Mouse (Mus musculus): ENCODE data around the gene Mgat4c.

Mgat4c gene

DNA sequence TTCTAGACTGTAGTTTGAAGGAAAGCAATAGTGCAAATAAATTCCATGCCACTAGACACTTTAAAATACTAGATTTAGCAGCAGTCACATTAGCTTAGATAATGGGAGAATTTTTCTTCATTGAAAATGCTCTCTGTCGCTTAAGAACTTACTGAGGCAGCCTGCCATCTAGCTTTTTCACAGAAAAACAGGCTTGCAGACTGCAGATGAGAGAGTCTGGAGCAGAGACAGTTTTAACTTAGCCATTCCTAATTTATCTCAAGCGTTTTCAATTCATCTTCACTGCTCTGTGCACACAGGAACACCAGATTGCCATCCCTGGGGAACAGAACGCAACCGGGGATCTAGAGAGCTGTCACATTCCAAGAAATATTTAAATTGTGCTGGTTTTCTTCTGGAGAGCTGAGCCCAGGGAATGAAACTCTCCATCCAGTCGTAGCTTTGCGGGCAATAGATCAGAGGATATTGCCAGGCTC lies at the start of gene Mgat4c:
Gene Mgat4c, plus strand, starts transcription at position 51 of the 476 bp plus-strand sequence.
- no peak for DNase-seq (ENCODE audit: low read depth)

DNA sequence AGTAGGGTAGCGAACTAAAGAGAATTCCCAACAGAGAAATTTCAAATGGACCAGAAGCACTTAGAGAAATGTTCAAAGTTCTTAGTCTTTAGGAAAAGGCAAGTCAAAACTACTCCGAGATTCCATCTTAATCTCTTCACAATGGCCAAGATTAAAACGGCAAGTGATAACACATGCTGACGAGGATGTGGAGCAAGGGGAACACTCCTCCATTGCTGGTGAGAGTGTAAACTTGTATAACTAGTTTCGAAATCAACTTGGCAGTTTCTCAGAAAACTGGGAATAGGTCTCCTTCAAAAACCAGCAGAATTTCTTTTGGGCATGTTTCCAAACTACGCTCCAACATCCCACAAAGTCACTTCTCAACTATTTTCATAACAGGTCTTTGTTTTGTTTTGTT lies 46.0 kb upstream of the Mgat4c start:
- DNase-seq (ENCODE audit: low read depth), result no peak

DNA sequence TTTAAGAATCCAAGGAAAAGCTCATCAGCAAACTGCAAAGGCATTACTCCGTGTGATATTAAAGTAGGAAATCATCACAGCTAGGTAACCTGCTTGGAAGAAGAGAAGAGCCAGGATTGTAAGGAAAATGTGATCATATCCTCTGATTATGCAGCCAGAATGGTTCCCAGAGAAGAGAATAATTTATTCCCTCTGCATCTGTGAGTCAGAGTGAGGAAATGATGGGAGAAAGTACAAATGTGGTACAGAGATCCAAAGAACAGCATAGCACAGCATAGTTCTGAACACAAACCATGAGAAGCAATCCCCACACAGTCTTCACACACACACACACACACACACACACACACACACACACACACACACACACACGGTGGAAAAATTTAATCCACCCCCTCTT lies 40.2 kb upstream of the Mgat4c start:
- DNase-seq (ENCODE audit: low read depth), result no peak

DNA sequence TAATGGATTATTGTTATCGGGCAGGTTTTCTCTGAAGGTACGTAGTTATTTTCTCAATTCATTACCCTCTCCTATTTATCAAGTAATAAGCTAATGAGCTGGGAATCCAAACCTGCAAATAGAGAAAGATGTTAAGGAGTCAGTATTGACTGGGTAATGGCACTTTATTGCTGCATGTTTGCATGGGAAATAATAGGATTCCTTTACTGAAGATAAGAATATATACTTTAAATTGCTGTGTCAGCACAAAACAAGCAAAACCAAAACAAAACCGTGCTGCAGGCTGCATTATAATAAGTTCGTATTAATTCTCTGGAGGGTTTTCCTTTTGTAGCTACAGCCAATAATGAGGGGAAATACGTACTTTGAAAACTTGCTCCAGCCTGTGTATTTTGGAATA lies 627 bp downstream of the Mgat4c start:
- DNase-seq (ENCODE audit: low read depth), result no peak

DNA sequence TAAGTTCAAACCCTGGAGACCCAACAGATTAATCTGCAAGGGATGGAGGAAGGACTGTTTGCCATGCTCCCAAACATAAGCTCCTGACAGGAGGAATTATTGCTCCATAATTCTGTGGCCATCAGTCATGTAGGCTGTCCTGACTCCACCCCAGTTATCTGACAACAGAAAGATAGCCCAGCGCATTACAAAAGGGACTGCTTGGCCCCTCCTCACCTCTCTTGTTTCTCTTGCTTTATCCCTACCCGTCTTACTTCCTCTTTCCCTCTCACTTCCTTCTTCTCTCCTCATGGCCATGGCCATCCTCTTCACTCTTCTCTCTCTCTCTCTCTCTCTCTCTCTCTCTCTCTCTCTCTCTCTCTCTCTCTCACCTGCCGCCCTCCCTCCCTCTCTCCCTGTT lies 80.5 kb downstream of the Mgat4c start:
- no peak for DNase-seq (ENCODE audit: low read depth)

DNA sequence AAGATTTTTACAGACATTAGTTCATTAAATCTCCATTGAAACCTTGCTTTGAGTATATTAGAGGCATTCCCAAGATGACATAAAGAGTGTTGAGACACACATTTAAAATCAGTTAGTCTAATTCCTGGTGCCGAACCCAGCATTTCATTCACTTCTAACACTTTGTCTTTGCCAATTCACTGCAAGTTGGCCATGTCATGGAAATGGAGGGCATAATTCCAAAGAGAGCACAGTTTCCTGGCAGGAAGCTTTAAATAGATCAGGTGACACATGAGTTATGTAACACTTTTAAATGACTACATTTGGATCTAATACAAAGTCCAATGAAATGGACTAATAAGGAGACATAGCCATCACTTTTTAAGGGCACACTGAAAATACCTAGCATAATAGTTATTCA lies 89.4 kb downstream of the Mgat4c start:
- no peak for DNase-seq (ENCODE audit: low read depth)

DNA sequence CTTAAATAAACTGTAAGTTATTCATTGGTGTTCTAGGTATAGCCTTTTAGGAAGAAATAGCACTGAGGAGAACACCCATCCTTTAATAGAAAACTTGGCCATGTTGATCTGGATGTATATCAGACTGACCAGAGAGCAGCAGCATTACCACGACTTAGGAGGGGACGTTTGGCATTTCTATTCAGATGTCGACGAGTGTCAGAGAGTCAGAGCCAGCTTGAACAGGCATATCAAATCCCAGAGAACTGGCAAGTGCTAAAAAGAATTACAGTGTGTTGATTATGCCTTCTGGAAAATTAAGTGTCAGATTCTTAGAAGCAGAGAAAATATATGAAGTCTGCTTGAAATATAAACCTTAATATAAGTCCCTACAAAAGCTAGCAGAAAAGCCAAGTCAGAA lies 89.9 kb downstream of the Mgat4c start:
- no peak for DNase-seq (ENCODE audit: low read depth)

DNA sequence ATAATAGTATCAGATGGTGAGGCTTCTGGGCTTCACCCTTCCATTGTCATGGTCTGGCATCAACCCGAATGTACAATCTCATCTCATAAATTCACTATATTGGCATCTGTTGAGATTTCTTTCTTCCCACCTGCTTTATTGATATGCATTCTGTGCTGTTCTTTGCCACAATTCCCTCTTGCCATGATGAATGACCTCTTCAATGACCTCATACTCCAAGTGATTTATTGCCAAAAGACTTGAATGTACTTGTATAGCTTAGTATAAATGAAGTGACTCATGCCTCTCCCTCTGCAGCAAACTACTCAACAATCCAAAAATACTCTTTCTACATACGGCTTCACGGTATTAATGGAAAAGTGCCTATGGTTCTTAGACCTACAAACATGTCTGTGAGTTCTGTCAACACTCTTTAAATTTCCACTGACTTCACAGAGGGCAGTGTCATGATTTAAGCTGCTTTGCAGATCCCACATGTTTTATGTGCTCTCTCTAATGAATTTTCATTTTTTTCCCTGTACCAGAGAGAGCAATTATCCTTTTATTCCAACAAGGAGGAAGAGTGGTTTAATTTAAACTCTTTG lies 102.0 kb downstream of the Mgat4c start:
- DNase-seq (ENCODE audit: low read depth), result no peak

DNA sequence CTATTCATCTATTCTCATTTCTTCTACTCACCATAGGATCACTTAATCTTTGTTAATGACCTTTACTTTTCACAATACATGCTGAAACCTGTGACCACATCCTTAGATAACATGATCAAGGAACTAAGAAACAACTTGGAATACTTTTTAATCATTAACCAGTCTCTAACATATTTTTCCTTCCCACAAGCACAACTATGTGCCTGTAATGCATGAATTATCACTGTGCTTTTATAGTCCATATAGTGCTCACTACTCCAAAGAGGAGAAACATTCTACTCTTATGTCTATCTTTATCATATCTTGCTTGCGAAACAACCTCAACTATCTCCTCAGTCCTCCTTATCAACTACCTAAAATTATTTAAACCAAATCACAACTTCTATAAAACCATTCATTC lies 114.2 kb downstream of the Mgat4c start:
- no peak for DNase-seq (ENCODE audit: low read depth)

DNA sequence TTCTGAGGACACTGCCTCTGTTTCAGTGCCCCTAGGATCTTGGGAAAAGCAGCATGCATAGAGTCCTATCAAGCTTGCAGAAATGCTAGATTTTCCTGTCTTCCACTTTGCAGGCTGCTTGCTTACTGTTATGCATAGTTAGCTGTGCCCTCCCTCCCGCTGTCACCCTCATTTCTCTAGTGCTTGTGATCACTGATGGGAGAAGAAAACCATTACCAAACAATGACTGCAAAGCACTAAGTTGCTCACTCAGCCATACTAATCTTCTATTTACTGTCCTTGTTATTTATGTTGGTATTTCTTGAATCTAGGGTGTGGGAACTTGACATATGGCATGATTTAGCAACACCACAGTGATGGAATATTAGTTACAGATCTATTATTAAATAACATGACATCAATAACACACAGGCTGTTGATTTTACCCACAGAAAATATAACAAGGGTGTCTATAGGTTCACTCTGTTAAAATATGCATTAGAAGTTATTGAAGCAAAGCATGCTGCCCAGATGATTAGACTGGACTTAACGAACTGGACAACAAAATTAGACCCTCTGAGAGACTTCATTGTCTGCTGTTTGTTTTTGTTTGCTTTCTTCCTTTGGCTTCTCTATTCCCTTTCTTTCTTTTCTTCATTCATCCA lies 117.7 kb downstream of the Mgat4c start:
- DNase-seq (ENCODE audit: low read depth), result no peak

DNA sequence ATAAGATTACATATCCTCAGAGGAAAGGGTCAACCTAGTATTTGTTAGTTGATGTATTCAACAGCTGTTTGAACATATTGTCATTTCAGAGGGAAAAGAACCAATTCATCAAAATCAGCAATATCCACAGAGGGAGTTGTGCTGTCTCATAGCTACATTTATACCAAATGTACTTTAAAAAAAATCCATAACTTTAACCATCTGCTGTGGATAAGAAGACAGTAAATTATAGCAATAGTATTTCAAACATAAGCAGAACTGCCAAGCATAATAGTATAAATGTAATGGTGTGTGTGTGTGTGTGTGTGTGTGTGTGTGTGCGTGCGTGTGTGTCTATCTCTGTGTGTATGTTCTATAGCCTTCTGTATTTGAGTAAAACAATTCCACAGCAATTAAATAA lies 127.5 kb downstream of the Mgat4c start:
- no peak for DNase-seq (ENCODE audit: low read depth)

DNA sequence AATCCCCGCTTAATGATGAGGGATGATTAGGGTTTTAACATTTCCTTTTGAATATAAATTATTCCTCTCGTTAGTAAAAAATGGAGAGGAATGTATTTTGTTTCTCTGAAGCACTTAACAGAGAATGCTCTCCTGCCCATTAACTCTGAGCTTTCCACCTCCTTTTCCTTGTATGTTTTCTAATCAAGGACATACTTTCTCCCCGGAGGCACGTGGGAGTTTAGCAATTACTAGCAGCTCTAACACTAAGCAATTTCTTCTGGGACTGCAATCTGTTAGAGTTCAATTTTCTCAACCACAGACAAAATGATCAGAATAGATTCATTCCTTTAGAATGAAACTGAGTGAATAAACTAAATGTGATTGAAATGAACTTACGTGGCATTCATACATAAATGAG lies 135.6 kb downstream of the Mgat4c start:
- DNase-seq (ENCODE audit: low read depth), result no peak

DNA sequence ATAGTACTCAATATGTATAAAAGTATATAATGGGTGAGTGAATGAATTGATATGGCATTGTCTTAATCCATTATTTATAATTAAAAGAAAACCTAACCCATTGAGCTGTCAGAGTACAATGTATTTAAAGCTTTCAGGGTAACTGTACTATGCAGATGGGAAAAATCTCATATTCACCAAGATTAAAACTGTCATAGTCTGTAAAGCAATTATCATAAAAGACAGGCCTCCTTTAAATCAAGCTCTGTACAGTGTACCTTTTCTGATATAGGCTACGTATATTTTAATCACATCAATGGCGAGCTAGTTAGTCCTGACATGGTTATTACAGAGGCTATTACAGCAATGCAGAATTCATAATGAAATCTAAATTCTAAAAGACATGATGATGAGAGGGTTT lies 146.7 kb downstream of the Mgat4c start:
- DNase-seq (ENCODE audit: low read depth), result no peak

DNA sequence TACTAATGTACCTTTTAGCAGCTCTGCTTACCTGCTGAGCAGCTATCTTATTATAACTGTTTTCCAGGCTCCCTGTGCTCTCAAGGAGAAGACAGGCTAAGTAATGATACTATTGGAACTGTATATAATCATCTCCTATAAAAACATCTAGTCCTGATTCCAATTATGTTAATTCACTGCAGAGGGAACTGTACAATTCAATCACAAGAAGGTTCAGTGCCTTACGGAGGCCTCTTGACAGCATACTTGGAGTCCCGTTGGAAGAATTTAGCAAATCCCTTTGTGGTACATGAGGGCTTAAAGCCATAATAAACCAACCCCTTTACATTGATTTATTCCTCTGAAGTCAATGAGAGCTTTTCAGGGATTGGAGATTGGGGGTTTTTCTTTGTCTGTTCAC lies 174.8 kb downstream of the Mgat4c start:
- DNase-seq (ENCODE audit: low read depth), result no peak

DNA sequence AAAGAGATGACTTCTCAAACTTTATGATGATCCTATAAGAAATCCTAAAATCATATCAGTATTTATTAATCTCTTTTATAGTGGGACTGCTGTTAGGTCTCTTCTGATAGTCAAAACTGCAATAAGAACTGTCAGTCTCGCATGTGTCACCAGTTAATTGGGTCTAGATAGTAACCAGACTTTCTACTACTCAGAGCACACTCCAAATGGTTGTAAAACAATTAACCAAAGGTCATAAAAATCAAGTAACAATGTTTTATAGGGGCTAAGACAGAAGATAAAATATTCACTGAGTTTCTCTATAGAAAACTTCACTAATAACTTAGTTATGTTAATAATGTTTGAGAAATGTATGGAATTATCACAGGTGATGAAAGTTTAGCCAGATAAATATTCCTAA lies 208.6 kb downstream of the Mgat4c start:
- no peak for DNase-seq (ENCODE audit: low read depth)

DNA sequence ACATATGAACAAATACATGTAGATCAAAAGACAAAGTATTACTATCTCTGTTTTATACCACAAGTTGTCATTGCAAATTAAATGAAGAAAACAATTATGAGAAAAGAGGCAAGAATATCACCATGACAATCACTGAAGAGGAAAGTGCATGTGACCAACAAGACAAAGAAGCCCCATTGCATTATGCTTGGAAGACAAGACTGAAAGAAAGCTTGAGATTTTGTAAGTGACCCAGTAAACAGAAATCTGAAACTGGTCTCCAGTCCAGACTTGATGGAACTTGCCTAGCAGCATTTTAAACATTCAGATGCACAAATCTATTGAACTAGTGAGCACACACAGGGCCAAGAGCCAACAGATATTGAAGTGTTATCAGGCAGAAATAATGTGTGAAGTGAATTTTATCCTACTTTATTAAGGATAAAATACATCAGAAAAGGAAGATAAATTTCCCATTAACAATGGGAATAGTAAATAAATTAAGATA lies 236.1 kb downstream of the Mgat4c start:
- no peak for DNase-seq (ENCODE audit: low read depth)

DNA sequence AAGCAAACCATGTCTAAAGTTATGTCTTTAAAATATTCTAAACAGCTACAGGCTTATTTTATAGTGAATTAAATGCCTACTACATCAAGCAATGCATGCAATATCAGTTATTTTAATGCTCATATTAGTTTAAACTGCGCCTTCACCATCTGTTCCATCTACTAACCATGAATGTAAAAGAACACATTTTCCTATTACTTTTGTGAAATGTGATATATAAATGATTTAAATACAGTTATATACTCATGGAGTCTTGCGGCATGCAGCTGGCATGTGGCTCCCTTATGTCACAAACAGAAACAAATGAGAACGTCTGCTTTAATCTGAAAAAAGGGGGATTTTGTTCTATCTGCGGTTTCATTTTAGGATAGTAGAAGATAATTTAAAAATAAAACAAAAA lies 316.3 kb downstream of the Mgat4c start:
- no peak for DNase-seq (ENCODE audit: low read depth)

DNA sequence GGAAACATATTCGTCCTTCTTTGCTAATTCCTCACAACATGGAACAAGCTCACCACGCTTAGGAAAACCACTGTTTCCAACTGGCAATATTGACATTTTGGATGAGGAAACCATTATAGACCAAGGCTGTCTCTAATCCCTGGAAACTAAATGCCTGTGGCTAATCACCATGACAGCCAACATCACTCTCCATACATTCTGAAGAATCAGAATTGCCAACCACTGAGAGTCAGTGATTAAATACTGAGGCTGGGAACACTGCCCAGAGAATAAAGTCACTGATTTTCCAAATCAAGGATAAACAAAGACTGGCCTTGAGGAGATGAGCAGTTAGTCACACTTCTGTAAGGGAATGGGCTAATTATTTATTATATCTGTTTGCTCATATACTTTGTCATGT lies 361.2 kb downstream of the Mgat4c start:
- no peak for DNase-seq (ENCODE audit: low read depth)

DNA sequence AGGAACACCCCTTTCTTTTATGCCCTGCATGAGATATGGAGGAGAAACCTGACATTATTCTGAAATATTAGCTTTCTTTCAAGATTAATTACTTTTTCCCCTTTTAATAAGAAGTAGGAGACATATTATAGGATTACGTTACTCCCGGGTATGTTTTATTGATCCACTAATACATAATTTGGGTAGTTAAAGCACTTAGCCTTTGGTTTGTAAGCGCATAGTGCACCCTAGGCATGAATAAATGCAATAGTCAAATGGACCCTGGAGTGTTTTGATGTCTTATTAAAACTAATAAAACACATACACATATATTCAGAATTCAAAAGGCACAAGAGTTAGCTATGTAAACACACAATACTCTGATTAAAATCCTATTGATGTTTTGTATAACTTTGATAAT lies 374.9 kb downstream of the Mgat4c start:
- DNase-seq (ENCODE audit: low read depth), result no peak

DNA sequence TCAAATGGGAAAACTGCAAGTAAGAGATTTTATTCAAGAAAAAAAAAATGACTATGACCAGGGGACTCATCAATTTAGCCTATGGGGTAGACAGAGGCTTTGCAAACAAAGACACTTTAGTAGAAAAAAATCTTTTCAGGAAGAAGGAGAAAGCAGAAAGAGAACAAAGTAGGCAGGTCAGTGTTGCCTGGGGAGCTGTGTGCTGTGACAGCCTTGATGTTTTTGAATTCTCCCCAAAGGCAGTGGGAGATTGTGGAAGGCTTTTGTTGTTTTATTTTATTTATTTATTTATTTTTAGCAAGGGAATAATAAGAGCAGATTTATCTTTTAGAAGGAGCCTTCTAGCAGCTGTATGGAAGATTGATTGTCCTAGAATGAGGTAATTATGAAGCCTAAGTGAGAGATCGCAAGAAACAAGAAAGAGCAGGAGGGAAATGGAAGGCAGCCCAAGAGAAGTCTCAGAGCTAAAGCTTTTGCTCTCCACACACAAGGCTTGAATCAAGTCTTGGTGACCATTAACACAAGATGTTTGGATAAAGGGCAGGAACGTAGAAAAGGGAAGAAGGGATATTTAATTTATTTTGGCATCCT lies 375.8 kb downstream of the Mgat4c start:
- no peak for DNase-seq (ENCODE audit: low read depth)

DNA sequence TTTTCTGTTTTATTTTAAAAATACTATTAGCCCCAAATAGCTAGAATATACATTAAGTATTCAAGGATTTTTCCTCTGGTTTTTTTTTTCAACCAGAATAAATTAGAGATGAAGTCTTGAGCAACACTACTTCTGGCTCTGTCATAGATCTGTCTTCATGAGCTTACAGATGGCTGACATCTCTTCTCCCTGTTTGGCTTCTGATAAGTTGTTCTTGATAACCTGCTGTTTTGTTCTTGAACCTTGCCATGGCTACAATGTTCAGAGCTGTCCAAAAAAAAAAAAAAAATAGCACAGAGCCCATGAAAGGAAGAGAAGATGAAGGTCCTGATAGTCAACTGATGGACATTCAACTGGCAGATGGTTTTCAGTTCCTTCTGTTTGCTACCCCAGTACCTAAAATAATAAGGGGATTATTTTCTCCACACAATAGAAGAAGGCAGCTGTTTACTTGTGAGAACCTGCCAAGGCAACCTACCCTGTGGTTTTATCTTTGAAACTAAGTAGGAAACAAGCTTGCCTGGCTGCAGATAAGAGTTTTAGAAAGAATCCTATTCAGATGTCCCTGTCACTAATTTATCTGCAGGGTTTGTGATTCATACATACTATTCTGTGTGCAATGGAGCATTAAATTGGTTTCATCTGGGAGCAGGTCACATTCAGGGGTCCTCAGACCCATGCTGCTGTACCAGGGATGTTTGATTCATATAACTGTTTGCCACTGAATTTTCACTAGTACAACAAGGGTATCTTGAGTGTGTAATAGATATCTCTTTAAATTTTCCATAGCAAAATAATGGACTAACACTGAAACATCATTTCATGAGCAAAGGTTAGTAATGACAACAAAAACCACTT lies 393.5 kb downstream of the Mgat4c start:
- no peak for DNase-seq (ENCODE audit: low read depth)

DNA sequence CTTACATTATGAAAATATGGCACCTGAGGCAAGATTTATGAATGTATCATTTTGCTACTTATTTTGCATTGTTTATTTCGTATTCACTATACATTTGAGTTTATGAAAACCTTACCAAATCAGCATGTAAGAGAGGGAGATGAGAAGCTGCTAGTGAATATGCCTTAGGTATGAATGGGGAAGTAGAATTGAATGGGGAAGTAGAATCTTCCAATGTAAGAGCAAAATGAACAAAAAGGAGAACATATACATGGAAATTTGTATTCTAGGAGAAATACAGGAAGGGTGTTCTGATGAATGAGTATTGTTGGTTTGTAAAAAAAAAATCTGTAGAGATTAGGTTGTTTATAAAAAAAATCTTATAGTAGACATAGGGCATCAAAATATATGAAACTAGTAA lies 441.9 kb downstream of the Mgat4c start:
- no peak for DNase-seq (ENCODE audit: low read depth)

DNA sequence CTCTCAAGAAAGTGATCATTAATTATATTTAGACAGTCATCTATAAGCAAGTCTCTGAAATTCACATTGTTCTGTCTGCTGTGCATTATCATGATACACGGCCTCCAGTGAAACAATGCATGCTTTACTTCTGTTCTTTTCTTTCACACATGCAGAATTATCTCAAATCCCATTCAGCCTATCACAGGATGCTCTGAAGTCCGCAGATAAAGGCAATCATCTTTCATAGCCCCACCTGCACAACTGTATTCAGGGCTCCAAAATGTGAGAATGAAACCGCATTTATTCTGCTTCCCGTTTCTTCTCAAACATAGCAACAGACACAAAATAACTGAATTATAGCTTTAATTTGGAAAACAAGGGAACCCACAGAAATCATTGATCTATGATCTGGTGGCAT lies 446.1 kb downstream of the Mgat4c start:
- no peak for DNase-seq (ENCODE audit: low read depth)
